Mouse (Mus musculus) embryonic fibroblast, embryonic 13.5 days (primary cell): ENCODE measurements around the gene Map3k20.

Source experiments
- CTCF ChIP-seq: IDR thresholded peaks from 2 replicates; pipeline ENCODE4 v1.5.1; 2011; ENCODE audit warnings: mild to moderate bottlenecking, control low read depth, low read length, moderate library complexity, borderline replicate concordance; ENCODE audit not compliant: insufficient read depth
- POLR2A ChIP-seq: IDR thresholded peaks from 2 replicates; pipeline ENCODE4 v1.6.1; 2011; ENCODE audit warnings: low read depth, mild to moderate bottlenecking, control low read depth, low read length, moderate library complexity

DNA sequence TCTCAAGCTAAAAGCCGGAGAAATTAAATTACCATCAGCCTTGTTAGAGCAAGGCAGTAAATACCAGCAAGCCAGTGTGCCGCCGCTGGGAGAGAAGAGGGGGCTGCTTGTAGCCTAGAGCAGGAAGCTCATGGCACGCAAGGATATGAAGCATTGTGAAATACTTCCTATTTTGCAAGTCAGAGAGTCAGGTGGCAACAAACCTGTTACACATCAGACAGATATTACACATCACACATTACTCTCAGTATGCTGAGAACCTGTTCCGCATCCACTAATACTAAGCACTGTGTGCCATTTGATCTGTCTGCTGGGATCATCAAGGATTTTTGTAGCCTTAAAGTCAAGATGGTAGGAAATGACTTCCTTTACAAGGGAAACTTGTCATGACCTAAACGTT, 157.4 kb downstream of the Map3k20 start:
- no peak for TF ChIP-seq CTCF
- TF ChIP-seq POLR2A = no peak
